Mouse (Mus musculus): ENCODE results near the gene Tle1. TPM values are rescaled to one million over a fixed set of nuclear protein-coding genes. Genes with fewer than 3 reads are reported as not detected.
A peak's percentile ranks its signal among the peaks of the same experiment; 100 is the strongest.

Tle1 gene
- polyA plus RNA-seq, 1 experiment from 2014 or later, result 13.9 TPM

GRCm38 (mm10) chr4:72167171-72167570, 33.5 kb downstream of the Tle1 start:
- no peak for TF ChIP-seq CTCF (IDR thresholded peaks at IDR 0.05; ENCODE audit: low read depth)
- no peak for ATAC-seq
- WGBS, result 90% methylated on average over 3 of the region's 3 CpGs

GRCm38 (mm10) chr4:72166561-72166960, 34.2 kb downstream of the Tle1 start:
- H3K9ac ChIP-seq (ENCODE audit: low read depth, low read length), result no peak overlapping the region
- no peak for ATAC-seq
- peaks cover 11% of the 10 kb centered on the region for H3K36me3 ChIP-seq (ENCODE audit: control insufficient read depth, insufficient read depth)
- TF ChIP-seq CTCF (IDR thresholded peaks at IDR 0.05; ENCODE audit: low read depth), result no peak
- WGBS, result 86% methylated on average over 2 of the region's 2 CpGs
- no peaks in the 10 kb centered on the region for H3K9me3 ChIP-seq (ENCODE audit: control insufficient read depth)
- H3K27me3 ChIP-seq (replicated peaks; ENCODE audit: control insufficient read depth, insufficient read depth, low read length), result no peaks in the 10 kb centered on the region
- no peaks in the 10 kb centered on the region for H3K4me1 ChIP-seq (replicated peaks; ENCODE audit: control insufficient read depth, insufficient read depth, low read length)
- no peak overlapping the region for H3K4me2 ChIP-seq (replicated peaks; ENCODE audit: low read depth)
- H3K27ac ChIP-seq (ENCODE audit: low read depth, low read length), result no peak overlapping the region
- no peak overlapping the region for H3K4me3 ChIP-seq (ENCODE audit: low read depth, low read length)

More at GRCm38 (mm10) chr4:72167171-72167570, 33.5 kb downstream of the Tle1 start:
- no peaks in the 10 kb centered on the region for H3K4me1 ChIP-seq (replicated peaks; ENCODE audit: control insufficient read depth, insufficient read depth, low read length)
- no peak overlapping the region for H3K4me3 ChIP-seq (ENCODE audit: low read depth, low read length)
- no peak overlapping the region for H3K4me2 ChIP-seq (replicated peaks; ENCODE audit: low read depth)
- H3K9ac ChIP-seq (ENCODE audit: low read depth, low read length), result no peak overlapping the region
- peaks cover 11% of the 10 kb centered on the region for H3K36me3 ChIP-seq (ENCODE audit: control insufficient read depth, insufficient read depth)
- H3K27me3 ChIP-seq (replicated peaks; ENCODE audit: control insufficient read depth, insufficient read depth, low read length), result no peaks in the 10 kb centered on the region
- no peak overlapping the region for H3K27ac ChIP-seq (ENCODE audit: low read depth, low read length)
- no peaks in the 10 kb centered on the region for H3K9me3 ChIP-seq (ENCODE audit: control insufficient read depth)

GRCm38 (mm10) chr4:72165765-72166164, 35.0 kb downstream of the Tle1 start:
- no peak for ATAC-seq
- Histone ChIP-seq H3K27ac (ENCODE audit: low read depth, low read length) (no peak overlapping the region), H3K27me3 (replicated peaks; ENCODE audit: control insufficient read depth, insufficient read depth, low read length) (no peaks in the 10 kb centered on the region), H3K4me2 (replicated peaks; ENCODE audit: low read depth) (no peak overlapping the region), H3K4me1 (replicated peaks; ENCODE audit: control insufficient read depth, insufficient read depth, low read length) (no peaks in the 10 kb centered on the region), H3K4me3 (ENCODE audit: low read depth, low read length) (no peak overlapping the region), H3K9me3 (ENCODE audit: control insufficient read depth) (no peaks in the 10 kb centered on the region), H3K9ac (ENCODE audit: low read depth, low read length) (no peak overlapping the region), H3K36me3 (ENCODE audit: control insufficient read depth, insufficient read depth) (peaks cover 11% of the 10 kb centered on the region)
- TF ChIP-seq CTCF (IDR thresholded peaks at IDR 0.05; ENCODE audit: low read depth), result no peak
- WGBS, result 94% methylated on average over 9 of the region's 9 CpGs

GRCm38 (mm10) chr4:72162445-72163218, 38.1 kb downstream of the Tle1 start:
- H3K4me1 ChIP-seq (replicated peaks; ENCODE audit: control insufficient read depth, insufficient read depth, low read length), result no peaks in the 10 kb centered on the region
- no peak overlapping the region for H3K9ac ChIP-seq (ENCODE audit: low read depth, low read length)
- no peaks in the 10 kb centered on the region for H3K9me3 ChIP-seq (ENCODE audit: control insufficient read depth)
- no peak for ATAC-seq
- TF ChIP-seq CTCF (IDR thresholded peaks at IDR 0.05; ENCODE audit: low read depth), result no peak
- no peaks in the 10 kb centered on the region for H3K27me3 ChIP-seq (replicated peaks; ENCODE audit: control insufficient read depth, insufficient read depth, low read length)
- WGBS, result 94% methylated on average over 4 of the region's 4 CpGs
- H3K27ac ChIP-seq (ENCODE audit: low read depth, low read length), result no peak overlapping the region
- H3K4me3 ChIP-seq (ENCODE audit: low read depth, low read length), result no peak overlapping the region
- no peak overlapping the region for H3K4me2 ChIP-seq (replicated peaks; ENCODE audit: low read depth)
- peaks cover 12% of the 10 kb centered on the region; the same call in 1 of the 2 replicates for H3K36me3 ChIP-seq (ENCODE audit: control insufficient read depth, insufficient read depth)

GRCm38 (mm10) chr4:72160102-72160511, 40.6 kb downstream of the Tle1 start:
- no peaks in the 10 kb centered on the region for H3K9me3 ChIP-seq (ENCODE audit: control insufficient read depth)
- H3K9ac ChIP-seq (ENCODE audit: low read depth, low read length), result no peak overlapping the region
- no peak for TF ChIP-seq CTCF (IDR thresholded peaks at IDR 0.05; ENCODE audit: low read depth)
- H3K36me3 ChIP-seq (ENCODE audit: control insufficient read depth, insufficient read depth), result peaks cover 9% of the 10 kb centered on the region; the same call in 1 of the 2 replicates
- H3K4me3 ChIP-seq (ENCODE audit: low read depth, low read length), result no peak overlapping the region
- WGBS, result 85% methylated on average over 14 of the region's 14 CpGs
- H3K4me2 ChIP-seq (replicated peaks; ENCODE audit: low read depth), result no peak overlapping the region
- no peak for ATAC-seq
- H3K27ac ChIP-seq (ENCODE audit: low read depth, low read length), result no peak overlapping the region
- H3K4me1 ChIP-seq (replicated peaks; ENCODE audit: control insufficient read depth, insufficient read depth, low read length), result no peaks in the 10 kb centered on the region
- no peaks in the 10 kb centered on the region for H3K27me3 ChIP-seq (replicated peaks; ENCODE audit: control insufficient read depth, insufficient read depth, low read length)

GRCm38 (mm10) chr4:72157931-72158371, 42.8 kb downstream of the Tle1 start:
- H3K36me3 ChIP-seq (ENCODE audit: control insufficient read depth, insufficient read depth), result peaks cover 9% of the 10 kb centered on the region; the same call in 1 of the 2 replicates
- no peak overlapping the region for H3K4me2 ChIP-seq (replicated peaks; ENCODE audit: low read depth)
- H3K27ac ChIP-seq (ENCODE audit: low read depth, low read length), result no peak overlapping the region
- WGBS, result 68% methylated on average over 10 of the region's 10 CpGs
- no peak overlapping the region for H3K9ac ChIP-seq (ENCODE audit: low read depth, low read length)
- no peaks in the 10 kb centered on the region for H3K9me3 ChIP-seq (ENCODE audit: control insufficient read depth)
- no peaks in the 10 kb centered on the region for H3K4me1 ChIP-seq (replicated peaks; ENCODE audit: control insufficient read depth, insufficient read depth, low read length)
- H3K27me3 ChIP-seq (replicated peaks; ENCODE audit: control insufficient read depth, insufficient read depth, low read length), result no peaks in the 10 kb centered on the region
- H3K4me3 ChIP-seq (ENCODE audit: low read depth, low read length), result no peak overlapping the region
- no peak for ATAC-seq
- TF ChIP-seq CTCF (IDR thresholded peaks at IDR 0.05; ENCODE audit: low read depth), result peak; percentile 28

Data from intestine, postnatal 0 days (tissue).